Mouse (Mus musculus) megakaryocyte, embryonic 14.5 days (primary cell): ENCODE results near the gene Muc3.
"Not testable (repeated sequence)": the region's sequence is repeated elsewhere in the genome, so short reads cannot be mapped to it uniquely, and the experiment has no call there.

ENCODE experiments used
- FLI1 ChIP-seq: IDR thresholded peaks from 2 replicates; pipeline ENCODE4 v1.6.1; 2012; ENCODE audit warnings: low read length, inconsistent platforms, mixed read lengths
- GATA1 ChIP-seq: IDR thresholded peaks from 3 replicates; pipeline ENCODE4 v1.6.1; 2012; ENCODE audit warnings: mixed read lengths, low read length, inconsistent platforms, borderline replicate concordance

DNA sequence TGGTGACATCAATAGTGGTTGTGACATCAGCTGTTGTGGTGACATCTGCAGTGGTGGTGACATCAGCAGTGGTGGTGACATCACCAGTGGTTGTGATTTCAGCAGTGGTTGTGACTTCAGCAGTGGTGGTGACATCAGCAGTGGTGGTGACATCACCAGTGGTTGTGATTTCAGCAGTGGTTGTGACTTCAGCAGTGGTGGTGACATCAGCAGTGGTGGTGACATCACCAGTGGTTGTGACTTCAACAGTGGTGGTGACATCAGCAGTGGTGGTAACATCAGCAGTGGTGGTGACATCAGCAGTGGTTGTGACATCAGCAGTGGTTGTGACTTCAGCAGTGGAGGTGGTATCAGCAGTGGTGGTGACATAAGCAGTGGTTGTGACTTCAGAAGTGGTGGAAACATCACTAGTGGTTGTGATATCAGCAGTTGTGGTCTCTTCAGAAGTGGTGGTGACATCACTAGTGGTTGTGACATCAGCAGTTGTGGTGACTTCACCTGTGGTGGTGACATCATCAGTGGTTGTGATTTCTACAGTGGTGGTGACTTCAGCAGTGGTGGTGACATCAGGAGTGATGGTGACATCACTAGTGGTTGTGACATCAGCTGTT lies at the start of gene Muc3:
- not testable (repeated sequence) for TF ChIP-seq GATA1, FLI1
